Mouse (Mus musculus): ENCODE measurements around the gene St7l.
"Not testable (repeated sequence)": the region's sequence is repeated elsewhere in the genome, so short reads cannot be mapped to it uniquely, and the experiment has no call there.

The St7l gene

DNA sequence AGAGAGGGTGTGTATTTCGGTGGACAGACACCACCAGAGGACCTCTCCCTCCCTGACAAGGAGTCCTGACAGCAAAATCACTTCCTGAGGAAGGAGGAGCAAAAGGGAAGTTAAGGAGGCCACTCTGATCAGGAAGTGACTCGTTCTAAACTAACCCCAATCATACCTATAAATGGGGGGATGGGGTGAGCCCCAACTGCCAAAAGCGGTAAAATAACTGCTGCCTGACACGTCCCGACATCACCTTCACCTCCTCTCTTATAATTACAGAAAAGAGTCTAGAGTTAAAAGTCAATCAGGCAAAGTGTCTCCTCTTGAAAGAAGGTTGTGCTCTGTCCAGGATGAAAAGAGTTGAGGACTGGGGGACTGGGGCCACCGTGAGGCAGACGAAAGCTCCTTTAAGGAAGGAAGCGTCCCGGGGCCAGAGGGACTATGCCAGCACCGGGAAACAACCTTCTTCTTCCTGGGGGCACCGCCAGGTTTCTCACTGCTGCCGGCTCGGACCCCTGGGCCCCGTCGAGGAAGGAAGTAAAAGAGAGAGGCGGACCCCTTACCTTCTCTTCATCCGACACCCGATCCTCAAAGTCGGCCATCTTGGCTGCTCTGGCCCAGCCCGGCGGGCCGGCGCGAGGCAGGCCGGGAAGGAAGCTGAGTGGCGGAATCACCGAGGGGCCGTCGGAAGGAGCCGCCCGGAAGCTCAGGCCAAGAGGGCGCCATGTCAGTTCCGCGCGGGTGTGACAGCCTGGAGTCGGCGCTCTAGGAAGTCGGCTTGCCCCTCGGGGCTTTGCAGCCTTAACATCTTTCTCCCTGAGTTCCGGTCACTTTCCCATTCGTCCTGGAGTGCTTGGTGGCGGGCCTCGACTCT, at the start of gene St7l, which contains the start of gene Capza1:
Gene St7l (plus strand): TSS at position 220 of the 865 bp plus-strand sequence.
Gene Capza1 (minus strand): TSS at position 720 of the 865 bp plus-strand sequence.
- peak; percentile 89 for DNase-seq (ENCODE audit: low spot score)

DNA sequence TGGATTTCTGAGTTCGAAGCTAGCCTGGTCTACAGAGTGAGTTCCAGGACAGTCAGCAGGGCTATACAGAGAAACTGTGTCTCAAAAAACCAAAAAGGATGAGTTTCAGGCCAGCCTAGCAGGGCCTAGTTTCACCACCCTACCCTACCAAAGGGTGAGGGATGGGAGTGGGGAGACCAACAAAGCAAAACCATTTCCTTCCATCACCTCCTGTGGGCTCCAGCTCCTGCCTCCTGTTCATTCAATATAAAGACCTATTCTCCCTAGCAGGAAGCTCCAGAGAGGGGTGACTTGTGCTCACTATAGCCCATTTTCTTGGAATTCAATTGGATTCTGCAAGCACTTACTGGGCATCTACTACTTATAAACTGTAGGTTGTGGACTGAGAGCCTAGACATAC, 49.1 kb upstream of the St7l start:
- DNase-seq (ENCODE audit: low spot score): no peak

DNA sequence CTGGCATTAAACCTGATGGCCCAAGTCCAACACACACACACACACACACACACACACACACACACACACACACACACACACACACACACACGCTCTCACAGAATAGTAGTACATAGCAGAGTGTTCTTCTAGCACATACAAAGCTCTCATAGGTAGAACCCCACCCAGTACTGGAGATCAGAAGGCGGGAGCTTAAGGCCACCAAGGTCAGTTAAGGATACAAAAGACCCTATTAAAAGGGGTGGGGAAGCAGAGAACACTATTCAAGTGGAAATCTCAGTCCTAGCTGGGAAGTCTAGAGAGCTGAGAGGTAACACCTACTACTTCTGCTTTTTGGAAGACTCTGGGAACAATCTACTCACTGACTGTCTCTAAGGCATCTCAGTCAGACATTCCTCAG, 48.5 kb upstream of the St7l start:
- DNase-seq (ENCODE audit: low spot score): no peak

DNA sequence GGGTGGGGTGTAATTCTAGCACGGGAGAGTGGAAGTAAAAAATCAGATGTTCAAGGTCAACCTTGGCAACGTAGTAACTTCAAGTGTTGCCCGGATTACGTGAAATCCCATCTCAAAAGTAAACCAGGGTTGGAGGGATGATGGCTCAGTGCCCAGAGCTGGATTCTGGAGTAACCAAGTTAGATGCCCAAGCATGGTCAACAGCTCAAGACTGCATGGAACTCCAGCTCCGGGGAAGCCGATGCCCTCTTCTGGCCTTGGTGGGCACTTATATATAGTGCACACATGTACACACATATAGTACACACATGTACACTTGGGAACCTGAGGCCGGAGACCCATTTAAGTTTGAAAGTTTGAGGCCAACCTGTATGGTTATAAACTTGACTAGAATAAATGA, 47.7 kb upstream of the St7l start:
- no peak for DNase-seq (ENCODE audit: low spot score)

DNA sequence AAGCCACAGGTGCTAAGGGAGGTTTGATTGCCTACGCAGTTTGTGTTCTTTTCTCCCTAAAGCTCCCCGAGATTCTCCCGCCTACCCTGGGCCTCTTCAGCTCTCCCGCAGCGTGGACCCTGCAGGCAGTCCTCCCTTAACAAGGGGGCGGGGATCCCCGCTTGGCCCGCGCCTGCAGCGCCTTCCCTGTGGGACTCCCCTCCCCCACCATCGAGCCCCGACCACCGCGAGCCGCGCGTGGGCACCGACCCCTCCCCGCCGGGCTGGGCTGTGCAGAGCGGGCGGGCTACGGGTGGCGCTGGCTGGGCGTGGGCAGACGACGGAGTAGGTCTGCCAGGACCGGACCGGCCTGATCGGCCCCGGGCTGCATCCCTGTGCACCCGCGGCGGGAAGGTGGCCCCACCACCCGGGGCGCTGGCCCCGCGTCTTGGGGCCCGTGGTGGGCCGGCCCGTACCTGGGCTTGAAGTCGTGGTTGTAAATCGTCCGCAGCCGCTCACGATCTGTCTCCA, 46.3 kb upstream of the St7l start:
- peak; percentile 35 for DNase-seq (ENCODE audit: low spot score)

DNA sequence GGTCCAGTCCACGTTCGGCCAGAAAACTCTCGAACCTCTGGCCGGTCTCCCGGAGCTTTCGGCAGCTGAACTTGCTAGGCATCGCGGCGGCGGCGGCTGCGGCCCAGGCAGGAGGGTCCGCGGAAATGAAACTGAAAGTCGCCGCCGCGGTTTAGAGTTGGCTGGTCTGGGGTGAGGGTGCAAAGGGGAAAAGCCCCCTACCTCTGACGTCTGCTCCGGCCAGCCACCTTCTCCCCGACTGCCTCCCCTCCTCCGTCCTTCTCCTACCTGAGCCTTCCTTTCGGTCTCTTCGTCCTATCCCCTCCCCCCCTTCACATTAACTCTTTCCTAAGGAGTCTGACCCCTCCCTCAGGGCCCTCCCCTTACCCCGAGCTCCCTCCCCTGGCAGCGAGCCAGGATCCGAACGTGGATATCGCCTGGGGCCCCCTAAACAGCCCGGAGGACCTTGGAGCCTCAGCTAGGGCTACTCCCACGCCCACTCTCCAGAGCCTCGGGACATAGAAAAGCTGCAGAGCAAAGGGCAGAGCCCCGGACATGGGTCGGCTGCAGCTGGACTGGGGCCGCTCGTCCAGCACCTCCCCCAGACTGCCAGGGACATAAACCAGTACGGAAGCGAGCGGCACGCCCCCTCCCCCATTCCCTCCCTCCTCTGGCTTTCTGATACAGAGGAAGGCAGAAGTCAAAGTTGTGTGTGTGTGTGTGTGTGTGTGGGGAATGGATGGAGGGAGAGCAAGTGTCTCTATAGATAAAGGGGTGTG, 45.6 kb upstream of the St7l start, which contains the start of gene Mov10:
Gene Mov10 (minus strand): TSS at position 573 of the 758 bp plus-strand sequence.
- peak; percentile 63 for DNase-seq (ENCODE audit: low spot score)

DNA sequence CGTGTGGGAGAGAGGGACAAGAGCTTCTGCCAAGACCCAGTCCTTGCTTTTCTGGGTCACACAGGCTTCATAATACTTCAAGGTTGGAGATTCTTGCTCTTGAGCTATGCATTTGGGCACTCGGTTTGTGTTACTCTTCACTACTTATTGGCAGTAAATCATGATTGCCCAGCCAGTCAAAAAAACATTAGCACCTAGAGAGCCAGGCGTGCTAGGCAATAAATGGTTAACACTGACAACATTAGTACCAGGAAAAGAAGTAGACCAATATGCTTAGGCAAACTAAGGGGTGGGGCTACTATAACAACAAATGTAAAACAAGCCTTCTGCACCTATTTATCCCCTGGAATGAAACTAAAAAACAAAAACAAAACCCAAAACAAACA, 45.1 kb upstream of the St7l start:
- DNase-seq (ENCODE audit: low spot score): no peak

DNA sequence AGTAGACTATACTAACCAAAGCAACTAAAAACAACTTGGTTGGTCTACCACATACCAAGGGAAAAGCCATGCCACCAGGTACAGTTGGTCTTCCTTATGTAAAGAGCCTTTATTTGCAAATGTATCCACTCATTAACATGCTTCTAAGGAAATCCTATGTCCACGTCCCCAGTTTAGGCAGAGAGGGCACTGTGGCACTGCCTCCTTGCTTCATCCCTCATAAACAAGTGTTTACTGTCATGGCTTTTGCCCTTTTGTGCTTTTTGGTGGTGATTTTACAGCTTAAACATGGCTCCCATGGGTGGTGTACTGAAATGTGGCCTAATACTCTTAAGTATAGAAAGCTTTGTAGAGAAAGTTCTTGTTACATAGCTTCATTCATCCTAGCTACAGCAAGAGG, 43.4 kb upstream of the St7l start:
- no peak for DNase-seq (ENCODE audit: low spot score)

DNA sequence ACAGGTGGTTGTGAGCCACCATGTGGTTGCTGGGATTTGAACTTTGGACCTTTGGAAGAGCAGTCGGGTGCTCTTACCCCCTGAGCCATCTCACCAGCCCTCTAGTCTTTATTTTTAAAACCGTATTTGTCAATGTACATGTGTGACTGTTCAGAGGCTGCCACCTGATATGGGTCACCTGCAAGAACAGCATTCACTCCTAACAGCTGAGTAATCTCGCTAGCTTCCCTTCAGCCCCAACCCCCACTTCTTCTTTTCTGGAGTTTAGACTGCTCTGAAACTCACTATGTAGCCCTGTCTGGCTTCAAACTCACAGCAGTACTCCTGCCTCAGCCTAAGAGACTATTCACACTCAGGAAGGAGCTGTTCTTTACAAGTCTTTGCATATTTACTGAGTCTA, 41.4 kb upstream of the St7l start:
- no peak for DNase-seq (ENCODE audit: low spot score)

DNA sequence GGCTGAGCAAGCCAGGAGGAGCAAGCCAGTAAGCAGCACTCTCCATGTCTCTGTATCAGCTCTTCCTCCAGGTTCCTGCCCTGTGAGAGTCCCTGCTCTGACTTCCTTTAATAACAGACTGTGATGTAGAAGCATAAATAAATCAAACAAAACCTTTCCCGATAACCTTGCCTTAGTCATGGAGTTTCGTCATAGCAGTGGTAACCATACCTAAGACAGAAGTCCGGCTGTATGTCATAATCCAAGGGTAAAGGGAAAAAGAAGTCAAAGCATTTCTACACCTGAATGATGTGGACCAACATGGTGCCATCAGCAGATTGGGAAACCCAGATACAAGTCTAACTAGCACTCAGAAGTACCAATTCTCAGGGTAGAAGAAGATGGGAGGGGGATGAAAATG, 28.0 kb upstream of the St7l start:
- no peak for DNase-seq (ENCODE audit: low spot score)

DNA sequence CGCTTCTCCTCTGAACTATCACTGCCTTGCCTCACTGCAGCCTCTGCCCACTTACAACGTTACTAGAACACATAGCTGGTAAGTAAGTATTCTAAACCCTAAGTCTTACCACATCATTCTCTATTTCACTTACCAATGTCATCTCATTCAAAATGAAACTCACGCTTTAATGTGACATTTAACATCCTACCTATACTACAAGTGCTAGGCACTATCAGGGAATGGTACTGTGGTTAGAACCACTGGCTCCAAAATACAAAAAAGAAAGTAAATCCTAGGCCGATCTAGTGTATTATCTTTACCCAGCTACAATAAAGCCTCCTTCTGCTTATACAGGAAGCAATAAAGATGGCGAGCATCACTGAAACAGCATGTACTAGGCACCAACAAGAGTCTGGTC, 22.8 kb upstream of the St7l start:
- DNase-seq (ENCODE audit: low spot score): no peak

DNA sequence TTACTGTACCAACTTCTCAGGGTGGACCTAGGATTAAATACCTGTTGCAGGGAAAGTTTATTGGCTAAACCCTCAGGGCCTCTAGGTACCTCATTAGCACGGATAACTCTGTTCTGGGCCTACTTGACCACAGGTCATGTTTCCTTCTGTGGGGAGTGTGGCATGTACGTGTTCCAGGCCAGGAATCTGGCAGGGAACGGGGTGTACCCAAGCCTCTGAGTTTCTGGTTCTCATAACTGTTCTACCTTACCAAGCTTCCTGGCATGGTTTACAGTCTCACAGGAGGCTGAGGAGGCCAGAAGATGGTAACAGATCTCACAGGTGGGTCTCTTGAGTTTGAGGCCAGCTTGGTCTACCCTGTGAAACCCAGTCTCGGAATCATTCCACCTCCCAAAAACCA, 17.2 kb upstream of the St7l start:
- no peak for DNase-seq (ENCODE audit: low spot score)

DNA sequence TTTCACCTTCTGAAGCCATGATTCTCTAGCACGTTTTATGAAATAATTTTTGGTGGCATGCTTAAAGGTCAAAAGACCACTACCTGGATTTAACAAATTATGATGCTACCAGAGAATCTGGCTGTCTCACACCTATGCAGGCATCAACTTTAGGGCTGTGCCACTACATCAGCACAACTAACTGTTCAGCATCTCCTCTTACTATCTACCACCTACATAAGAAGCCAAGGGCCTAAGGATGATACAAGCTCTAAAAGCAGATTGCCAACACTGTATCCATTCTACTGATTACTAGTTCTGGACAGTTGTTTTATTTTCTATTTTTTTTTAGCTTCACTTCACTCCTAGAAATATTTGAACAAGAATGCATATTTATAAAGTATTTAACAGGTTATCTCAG, 9.3 kb upstream of the St7l start:
- no peak for DNase-seq (ENCODE audit: low spot score)

DNA sequence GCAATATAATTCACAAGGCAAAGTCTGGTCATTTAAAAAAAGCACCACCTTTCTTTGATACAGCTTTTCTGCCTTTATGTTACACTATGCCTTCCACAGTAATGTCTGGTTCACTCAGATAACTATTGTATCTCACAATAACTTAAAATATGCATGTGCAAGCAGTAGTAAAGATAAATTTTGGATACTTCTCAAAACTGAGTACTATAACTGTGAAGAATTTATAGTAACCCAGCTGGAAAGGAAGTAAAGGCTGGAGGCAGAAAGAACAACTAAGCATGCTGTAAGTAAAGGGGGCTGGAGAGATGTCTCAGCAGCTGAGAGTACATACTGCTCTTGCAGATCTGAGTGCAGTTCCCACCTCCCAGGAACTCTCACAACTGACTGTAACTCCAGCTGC, 8.9 kb upstream of the St7l start:
- no peak for DNase-seq (ENCODE audit: low spot score)

DNA sequence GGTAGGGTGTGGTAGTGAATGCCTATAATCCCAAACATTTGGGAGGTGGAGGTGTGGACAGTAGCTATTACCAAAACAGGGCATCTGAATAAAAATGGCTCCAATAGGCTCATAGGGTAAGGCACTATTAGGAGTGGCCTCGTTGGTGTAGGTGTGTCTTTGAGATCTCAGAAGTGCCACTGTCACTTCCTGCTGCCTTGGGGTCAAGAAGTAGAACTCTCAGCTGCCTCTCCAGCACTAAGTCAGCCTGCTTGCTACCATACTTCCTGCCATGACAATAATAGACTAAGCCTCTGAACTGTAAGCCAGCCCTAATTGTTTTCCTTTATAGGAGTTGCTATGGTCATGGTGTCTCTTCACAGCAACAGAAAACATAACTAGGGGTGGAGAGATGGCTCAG, 7.7 kb upstream of the St7l start:
- peak; percentile 56 for DNase-seq (ENCODE audit: low spot score)

DNA sequence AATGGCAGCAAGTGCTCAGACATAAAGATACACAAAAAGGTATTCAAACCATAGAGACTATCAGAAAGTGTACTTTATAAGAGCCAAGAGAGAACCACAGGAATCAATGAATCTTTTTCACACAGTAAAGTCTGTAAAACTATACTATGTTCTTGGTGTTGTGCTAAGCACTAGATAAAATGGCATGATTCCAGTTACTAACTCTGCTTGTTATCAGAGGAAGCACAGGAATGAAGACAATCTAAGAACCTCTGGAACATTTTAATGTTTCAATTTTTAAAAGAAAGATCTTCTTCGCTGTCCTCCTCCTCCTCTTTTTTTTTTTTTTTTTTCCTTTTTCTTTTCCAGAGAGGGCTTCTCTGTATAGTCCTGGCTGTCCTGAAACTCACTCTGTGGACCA, 5.2 kb upstream of the St7l start:
- DNase-seq (ENCODE audit: low spot score): no peak

DNA sequence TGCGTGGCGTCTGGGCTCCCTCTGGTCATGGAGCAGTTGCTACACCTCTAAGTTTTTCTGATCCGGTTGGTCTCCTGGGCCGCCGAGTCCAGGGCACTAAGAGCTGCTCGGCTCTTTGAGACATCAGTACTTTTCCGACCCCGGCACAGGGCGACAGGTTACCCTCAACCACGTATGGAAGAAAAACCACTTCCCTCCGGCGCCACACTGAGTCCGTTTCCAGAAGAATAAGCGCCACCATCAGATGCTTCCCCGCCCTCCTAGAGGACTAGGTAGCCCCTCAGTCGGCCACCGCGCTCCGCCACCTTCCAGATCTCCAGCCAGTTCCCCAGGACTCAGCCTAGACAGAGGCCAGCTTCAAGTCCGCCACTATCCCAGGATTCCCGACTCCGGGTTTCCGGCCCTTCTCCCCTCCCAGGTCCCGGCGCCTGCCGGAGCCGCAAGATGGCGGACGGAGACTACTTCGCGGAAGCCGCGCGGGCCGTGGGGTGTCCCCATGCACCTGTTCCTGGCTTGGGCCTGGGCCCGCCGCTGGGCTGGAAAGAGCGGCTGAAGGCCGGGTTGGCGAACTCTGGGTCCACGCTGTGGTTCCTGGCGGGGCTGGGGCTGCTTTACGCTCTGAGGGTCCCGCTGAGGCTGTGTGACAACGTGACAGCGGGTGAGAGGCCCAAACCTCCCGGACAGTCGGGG, 991 bp downstream of the St7l start:
- peak; percentile 80 for DNase-seq (ENCODE audit: low spot score)

DNA sequence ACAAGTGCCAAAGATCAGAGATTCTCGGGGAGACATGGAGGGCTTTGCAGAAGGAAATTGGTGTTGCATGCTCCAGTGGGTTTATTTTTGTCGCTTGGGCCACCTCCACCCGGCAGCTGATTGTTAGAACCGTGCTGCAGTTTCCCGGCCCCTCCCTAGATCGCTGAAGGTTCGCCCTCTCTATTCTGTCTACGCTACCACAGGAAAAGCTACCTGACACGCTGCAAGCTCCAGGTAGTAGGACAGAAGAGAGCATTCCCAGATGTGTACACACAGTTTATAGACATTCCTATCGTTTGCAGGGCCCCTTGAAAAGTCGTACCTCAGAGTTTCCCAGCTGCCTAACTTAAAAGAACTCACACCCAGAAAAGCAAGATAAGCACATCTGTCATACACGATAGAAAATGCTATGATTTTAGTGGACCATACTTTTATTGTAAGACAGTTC, 1.6 kb downstream of the St7l start:
- DNase-seq (ENCODE audit: low spot score): peak; percentile 49

DNA sequence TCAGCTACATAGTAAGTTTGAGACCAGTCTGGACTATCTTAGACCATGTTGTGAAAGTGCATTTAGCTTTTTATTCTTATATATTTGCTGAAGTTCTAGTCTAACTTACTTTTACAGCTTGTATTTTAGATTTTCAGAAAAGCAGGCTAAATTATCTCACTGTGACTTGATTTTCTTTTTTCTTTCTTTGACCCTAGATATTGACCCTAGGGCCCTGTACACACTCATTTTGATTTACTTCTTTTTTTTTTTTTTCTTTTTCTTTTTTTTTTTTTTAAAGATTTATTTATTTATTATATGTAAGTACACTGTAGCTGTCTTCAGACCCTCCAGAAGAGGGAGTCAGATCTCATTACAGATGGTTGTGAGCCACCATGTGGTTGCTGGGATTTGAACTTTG, 2.9 kb downstream of the St7l start:
- DNase-seq (ENCODE audit: low spot score): not testable (repeated sequence)

DNA sequence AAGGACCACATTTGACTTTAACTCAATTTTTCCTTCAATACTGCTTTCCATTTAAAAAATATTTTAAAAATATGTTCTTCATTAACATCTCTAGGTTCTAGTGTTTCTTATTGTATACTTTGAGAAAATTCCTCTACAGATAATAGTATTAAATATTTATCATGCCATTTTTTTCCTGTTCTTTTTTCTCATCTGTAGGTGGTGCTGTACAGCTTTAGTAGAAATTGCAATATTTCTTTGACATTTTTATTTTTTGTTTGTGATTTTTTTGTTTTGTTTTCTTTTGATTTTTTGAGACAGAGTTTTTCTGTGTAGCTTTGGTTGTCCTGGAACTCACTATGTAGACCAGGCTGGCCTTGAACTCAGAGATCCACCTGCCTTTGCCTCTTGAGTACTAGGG, 5.8 kb downstream of the St7l start:
- DNase-seq (ENCODE audit: low spot score): no peak

DNA sequence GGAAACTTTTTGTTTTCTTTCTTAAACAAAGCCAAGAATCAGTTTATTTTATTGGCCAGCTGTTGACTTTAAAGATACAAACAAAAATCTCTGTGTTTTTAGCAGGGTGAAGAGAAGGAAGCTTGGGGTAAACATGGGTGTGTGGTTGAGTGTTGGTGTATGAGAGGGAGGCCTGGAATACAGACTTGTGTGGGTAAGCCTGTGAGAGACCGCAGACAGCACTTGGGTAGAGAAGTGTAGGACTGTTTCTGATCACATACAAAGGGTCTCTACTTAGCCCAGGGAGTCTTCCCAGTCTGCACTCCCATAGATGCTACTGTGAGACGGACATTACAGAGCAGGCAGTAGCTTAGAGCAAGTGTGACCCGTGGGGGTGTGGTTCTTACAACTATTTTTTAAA, 24.8 kb downstream of the St7l start:
- no peak for DNase-seq (ENCODE audit: low spot score)

DNA sequence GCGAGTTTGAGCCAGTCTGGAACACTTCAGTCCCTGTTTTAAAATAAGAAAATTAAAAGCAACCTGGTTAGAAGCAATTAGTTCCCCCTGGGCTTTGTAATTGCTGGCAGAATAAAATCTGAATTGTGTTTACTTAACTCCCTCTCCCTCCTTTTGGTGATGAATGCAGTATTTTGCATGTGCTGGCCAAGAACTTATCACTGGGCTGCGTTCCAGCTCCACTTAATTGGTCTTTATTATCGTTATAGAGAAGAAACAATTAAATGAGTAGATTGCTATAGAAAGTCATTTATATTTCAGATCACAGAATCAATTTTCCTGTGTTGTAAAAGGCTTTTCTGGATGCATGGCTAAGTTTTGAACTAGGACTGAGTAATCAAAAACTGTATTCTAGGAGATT, 32.3 kb downstream of the St7l start:
- no peak for DNase-seq (ENCODE audit: low spot score)
